Mouse (Mus musculus) bone marrow, adult 2 months (tissue): Measurements from ENCODE around the gene Phf3. TPM values are rescaled to one million over a fixed set of nuclear protein-coding genes. Genes with fewer than 3 reads are reported as not detected.

ENCODE experiments used
- H3K27ac ChIP-seq: fragments of 200-500 bp; 2 replicates; pipeline ENCODE4 v1.5.1; 2012; ENCODE audit warnings: low read depth, mild to moderate bottlenecking, control low read depth, inconsistent platforms, low read length; ENCODE audit not compliant: control insufficient read depth, poor library complexity, insufficient read depth
- H3K4me1 ChIP-seq: fragments of 200-500 bp; 2 replicates; pipeline ENCODE4 v1.6.1; 2011; ENCODE audit warnings: low read length; ENCODE audit not compliant: control insufficient read depth, insufficient read depth
- H3K4me3 ChIP-seq: fragments of 200-500 bp; replicated peaks from 2 replicates; pipeline ENCODE3; 2011; ENCODE audit warnings: mild to moderate bottlenecking, low read depth, low read length, control low read depth; ENCODE audit not compliant: control insufficient read depth
- CTCF ChIP-seq: fragments of 200-500 bp; IDR thresholded peaks from 2 replicates; pipeline ENCODE4 v1.5.1; 2011; ENCODE audit warnings: low read length, control low read depth; ENCODE audit not compliant: control insufficient read depth, insufficient read depth
- POLR2A ChIP-seq: fragments of 200-500 bp; IDR thresholded peaks from 2 replicates; pipeline ENCODE4 v1.6.1; 2011; ENCODE audit warnings: low read depth, mild to moderate bottlenecking, control low read depth, low read length, borderline replicate concordance; ENCODE audit not compliant: control insufficient read depth
- WGBS: fragments of 180-500 bp; shearing (Covaris S2); methylation state at CpG from one replicate; pipeline ENCODE4 v1.1.7; 2018; 5-methylcytosine and 5-hydroxymethylcytosine counted together
- polyA plus RNA-seq: library from polyadenylated mRNA; stranded (reverse); fragments of >200 nt; gene quantifications from 2 replicates; pipeline ENCODE4 v1.2.4, GENCODE M21; 2011; ENCODE audit warnings: low replicate concordance; ENCODE audit not compliant: missing spikeins, insufficient read depth, insufficient read length

The Phf3 gene
- polyA plus RNA-seq, 1 experiment, result 31.2 TPM

DNA sequence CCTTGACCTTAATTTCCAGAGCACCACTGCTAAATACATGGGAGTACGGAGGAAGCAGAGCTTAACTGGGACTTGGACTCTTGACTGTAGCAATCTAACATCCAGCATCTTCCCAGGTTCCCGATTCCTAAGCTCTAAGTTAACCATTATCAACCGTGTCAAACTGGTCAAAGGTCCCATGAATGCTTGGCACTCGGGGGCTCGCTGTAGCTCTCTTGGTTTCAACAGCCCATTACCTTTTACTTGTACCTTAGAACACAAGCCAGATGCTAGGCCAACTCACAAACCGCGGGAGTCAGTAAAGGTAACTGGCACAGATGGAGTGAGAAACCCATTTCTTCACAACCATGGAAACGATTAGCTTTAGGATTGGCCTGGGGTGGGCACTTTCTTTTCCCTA, 71.8 kb downstream of the Phf3 start:
- TF ChIP-seq CTCF, result no peak
- TF ChIP-seq POLR2A, result no peak
- WGBS, result 91% methylated on average over 8 of the region's 8 CpGs

DNA sequence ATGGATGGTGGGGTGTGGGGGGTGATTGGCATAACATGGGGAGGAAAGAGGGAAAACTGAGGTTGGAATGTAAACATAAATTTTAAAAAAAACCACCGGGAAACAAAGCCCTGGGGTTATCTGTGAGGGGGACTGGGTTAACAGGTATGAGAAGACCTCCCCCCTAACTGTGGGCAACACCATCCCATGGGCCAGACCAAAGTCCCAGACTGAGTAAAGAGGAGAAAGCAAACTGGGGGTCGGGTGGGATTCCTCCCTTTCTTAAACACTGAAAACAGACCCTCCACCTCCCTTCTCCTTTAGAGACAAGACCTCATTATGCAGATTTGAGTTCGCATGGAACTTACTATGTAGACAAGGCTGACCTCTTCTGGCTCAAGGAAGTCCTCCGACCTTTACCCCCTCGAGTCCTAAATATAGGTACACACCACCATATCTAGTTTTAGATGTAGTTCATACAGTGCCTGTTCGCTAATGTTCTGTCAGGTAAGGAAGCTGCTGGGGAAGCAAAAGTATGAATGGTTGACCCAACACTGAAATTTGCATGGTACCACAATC, 74.4 kb downstream of the Phf3 start:
- WGBS, result 77% methylated on average over 6 of the region's 6 CpGs
- TF ChIP-seq POLR2A (no peak), CTCF (no peak)
- H3K27ac ChIP-seq, result no peak overlapping the region
- no peak overlapping the region for H3K4me3 ChIP-seq
- H3K4me1 ChIP-seq, result no peaks in the 10 kb centered on the region

More for the DNA sequence above, 71.8 kb downstream of the Phf3 start:
- no peak overlapping the region for H3K4me3 ChIP-seq
- H3K4me1 ChIP-seq, result no peaks in the 10 kb centered on the region
- H3K27ac ChIP-seq, result no peak overlapping the region

DNA sequence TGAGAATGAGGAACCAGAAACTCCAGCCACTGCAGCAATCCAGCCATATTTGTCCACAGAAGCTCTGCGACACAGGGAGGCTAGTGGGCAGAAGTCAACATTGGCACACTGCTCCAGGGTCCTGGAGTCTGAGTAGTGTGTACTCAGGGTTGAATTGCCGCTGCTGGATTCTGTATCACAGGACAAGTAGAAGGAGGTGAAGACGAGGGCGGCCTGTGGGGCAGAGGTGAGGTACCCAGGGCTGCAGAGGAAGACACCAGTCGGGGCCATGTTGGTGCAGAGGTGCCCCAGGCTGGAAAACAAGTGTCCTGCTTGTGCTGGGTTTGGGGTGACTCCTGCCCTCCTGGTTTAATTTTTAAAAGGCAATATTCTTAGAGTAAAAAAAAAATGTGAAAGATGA, 79.1 kb downstream of the Phf3 start:
- no peaks in the 10 kb centered on the region for H3K4me1 ChIP-seq
- WGBS, result 66% methylated on average over 5 of the region's 5 CpGs
- H3K27ac ChIP-seq, result no peak overlapping the region
- TF ChIP-seq POLR2A (no peak), CTCF (no peak)
- no peak overlapping the region for H3K4me3 ChIP-seq

DNA sequence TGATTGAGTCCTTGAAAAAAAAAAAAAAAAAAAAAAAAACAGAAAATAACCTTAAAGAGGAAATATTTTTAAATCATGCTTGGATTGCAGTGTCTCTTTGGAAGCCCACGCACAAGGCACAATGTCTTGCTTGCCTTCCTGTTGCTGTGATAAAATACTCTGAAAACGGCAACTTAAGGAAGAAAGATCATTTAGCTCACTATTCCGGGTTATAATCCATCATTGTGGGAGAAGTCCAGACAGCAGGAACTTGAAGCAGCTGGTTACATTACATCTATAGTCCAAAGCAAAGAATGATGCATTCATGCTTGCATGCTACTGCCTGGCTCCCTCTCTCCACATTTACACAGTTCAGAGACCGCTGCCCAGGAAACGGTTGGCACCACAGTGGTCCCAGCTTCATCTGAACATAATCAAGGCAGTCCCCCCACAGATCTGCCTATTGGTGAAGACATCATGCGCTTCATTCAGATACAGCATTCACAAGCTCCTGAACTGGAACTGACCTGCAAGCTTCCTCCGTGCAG, 80.3 kb downstream of the Phf3 start:
- Histone ChIP-seq H3K4me3 (no peak overlapping the region), H3K27ac (no peak overlapping the region), H3K4me1 (no peaks in the 10 kb centered on the region)
- WGBS, result 58% methylated on average over 7 of the region's 7 CpGs
- TF ChIP-seq CTCF (no peak), POLR2A (no peak)

DNA sequence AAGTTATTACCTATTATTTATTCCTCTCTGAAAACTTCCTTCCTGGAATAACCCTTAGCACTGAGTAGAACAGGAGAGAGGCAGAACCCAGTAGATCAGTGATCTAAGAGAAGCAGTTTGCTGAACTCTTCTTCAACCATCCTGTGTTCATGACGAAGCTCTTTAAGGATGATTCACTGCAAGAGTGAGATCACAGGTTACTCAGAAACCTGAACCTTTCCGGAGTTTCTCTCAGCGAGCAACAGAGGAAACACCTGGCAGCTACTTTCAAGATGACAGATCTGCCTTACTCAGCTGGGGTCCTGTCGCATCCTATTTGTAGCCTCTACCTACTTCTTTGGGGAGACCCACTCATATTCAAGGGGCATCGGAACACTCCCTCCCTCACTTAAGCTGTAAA, 80.8 kb downstream of the Phf3 start:
- H3K4me1 ChIP-seq, result no peaks in the 10 kb centered on the region
- WGBS, result 9% methylated on average over 5 of the region's 5 CpGs
- H3K27ac ChIP-seq, result no peak overlapping the region
- TF ChIP-seq CTCF (no peak), POLR2A (no peak)
- no peak overlapping the region for H3K4me3 ChIP-seq

DNA sequence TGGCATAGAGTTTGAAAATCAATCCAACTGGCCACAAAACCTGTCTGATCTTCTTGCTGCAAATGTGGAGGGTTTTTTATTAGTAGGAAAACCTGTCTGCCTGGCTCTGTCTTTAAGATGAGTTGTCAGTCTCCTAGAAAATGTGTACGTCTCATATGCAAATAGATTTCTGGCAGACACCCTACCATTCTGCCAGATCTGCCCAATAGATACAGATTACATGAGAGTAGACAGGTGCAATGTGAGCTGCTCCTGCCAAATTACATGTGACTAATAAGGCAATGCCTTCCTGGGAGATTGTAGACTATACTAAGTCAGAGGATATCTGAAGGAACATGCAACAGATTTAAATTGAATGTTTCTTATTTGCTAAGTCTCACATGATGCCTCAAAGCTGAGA, 83.5 kb downstream of the Phf3 start:
- 76% methylated on average over 1 of the region's 1 CpGs for WGBS
- H3K4me1 ChIP-seq, result no peaks in the 10 kb centered on the region; the same call in 1 of the 2 replicates
- TF ChIP-seq CTCF (no peak), POLR2A (no peak)
- no peak overlapping the region for H3K27ac ChIP-seq
- H3K4me3 ChIP-seq, result no peak overlapping the region

DNA sequence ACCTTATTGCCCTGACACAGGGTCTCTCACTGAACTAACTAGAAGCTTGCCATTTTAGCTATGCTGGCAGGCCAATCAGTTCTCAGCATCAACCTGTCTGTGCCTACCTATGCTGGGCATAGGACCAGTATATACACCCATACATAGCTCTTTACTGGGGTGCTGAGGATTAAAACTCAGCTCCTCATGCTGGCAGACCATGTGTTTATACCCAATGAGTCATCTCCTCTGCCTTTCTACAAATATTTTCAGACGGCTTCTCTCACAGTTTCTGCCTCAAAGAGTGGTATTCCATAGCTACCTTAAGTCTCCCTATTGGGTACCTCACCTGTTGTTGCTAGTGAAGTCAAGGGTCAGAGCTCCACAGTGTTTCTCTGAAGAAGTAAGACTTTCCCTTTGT, 84.0 kb downstream of the Phf3 start:
- no peak for TF ChIP-seq CTCF
- TF ChIP-seq POLR2A, result no peak
- 55% methylated on average over 1 of the region's 1 CpGs for WGBS
- no peak overlapping the region for H3K27ac ChIP-seq

DNA sequence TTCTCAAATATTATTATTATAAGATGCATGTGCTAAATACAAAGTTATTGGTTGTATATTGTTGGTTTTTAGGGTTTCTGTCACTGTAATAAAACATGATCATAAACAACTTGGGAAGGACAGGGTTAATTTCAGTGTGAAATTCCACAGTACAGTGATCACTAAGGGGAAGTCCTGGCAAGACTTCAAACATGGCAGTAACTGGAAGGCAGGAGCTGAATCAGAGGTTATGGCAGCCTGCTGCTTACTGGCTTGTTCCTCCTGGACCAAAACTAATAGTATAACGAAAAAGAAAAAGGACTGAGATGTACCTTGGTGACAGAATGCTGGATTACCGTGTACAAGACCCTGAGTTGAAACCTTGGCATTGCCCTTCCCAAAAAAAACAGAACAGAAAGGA, 84.7 kb downstream of the Phf3 start:
- 66% methylated on average over 2 of the region's 2 CpGs for WGBS
- TF ChIP-seq CTCF, result no peak
- TF ChIP-seq POLR2A, result no peak
- H3K27ac ChIP-seq, result no peak overlapping the region
- no peaks in the 10 kb centered on the region; the same call in 1 of the 2 replicates for H3K4me1 ChIP-seq
- no peak overlapping the region for H3K4me3 ChIP-seq

More for the DNA sequence above, 84.0 kb downstream of the Phf3 start:
- no peak overlapping the region for H3K4me3 ChIP-seq
- H3K4me1 ChIP-seq, result no peaks in the 10 kb centered on the region; the same call in 1 of the 2 replicates

DNA sequence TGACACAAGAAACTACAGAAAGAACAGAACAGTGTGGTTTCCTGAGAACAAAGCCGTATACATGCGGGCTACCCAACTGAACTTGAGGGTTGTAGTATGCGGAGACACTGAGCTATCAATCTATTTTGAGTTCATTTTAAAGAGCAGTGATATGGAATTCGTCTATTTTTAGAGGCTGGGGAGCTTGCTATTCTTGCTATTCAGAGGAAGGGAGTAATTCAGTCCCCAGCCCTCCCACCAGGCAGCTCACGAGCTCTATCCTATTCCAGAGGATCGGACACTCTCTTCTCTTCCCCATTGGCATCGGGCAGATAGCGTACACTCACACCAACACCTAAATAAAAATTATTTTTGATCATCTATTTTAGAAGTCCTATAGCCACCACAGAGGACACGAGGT, 87.1 kb downstream of the Phf3 start:
- TF ChIP-seq CTCF (no peak), POLR2A (no peak)
- WGBS, result 79% methylated on average over 9 of the region's 9 CpGs
- H3K4me3 ChIP-seq, result no peak overlapping the region
- no peaks in the 10 kb centered on the region; the same call in 1 of the 2 replicates for H3K4me1 ChIP-seq
- no peak overlapping the region for H3K27ac ChIP-seq

DNA sequence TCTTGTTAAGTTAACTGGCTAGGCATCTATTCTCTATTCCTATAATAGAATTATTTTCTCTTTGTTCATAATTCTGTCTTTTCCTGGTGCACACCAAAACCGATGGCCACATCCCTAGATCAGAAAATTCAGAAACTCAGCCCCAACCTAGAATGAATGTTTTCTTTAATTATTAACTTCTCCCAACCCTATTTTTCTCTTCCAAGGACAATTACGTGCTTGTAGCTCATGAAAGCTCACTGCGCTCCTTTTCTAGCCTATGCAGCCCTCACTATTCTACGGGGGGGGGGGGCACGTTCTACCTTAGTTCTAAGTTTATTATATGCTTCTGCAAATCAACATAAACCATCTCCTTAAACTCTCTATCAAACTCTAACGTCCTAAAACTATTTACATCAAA, 90.0 kb downstream of the Phf3 start:
- H3K4me3 ChIP-seq, result no peak overlapping the region
- no peak overlapping the region for H3K27ac ChIP-seq
- WGBS, result 76% methylated on average over 6 of the region's 6 CpGs
- peaks cover 2% of the 10 kb centered on the region; the same call in 1 of the 2 replicates for H3K4me1 ChIP-seq
- TF ChIP-seq POLR2A, result no peak
- no peak for TF ChIP-seq CTCF
